Mouse (Mus musculus): ENCODE results near the gene Kalrn. TPM values are rescaled to one million over a fixed set of nuclear protein-coding genes. Genes with fewer than 3 reads are reported as not detected.

The Kalrn gene
- polyA plus RNA-seq, 1 experiment from 2014 or later = 30.0 TPM

DNA sequence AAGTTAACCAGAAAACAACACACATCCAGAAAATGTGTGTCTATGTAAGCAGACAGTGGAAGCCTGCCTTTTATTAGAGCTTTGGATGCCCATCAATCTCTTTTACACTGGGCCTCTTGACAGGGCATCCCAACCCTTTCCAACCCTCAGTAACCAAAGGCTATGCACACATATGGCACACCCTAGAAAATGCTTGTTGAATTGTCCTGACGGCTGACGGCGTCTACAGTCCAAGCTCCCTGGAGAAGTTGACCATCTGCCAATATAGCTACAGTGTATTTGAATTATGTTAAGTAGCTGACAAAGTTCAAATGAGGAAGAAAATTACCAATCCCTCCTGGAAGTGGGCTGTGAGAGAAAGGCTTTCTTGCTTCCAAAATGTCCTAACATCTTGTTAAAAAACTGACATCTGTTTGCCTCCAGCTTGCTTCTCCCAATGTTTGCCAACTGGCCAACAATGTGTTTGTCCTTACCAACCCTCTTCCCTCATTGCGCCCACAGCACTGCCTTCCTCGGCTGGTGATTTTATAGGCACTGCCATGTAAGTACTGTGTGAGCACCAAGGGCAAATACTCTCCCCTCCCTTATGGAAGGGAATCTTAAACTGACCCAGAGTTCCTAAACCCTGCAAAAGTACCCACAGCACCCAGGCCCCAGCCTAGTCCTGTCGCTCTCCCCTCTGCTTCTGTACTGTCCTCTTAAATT, 26.4 kb downstream of the Kalrn start:
- Histone ChIP-seq H3K4me3 (replicated peaks) (no peak overlapping the region), H3K27me3 (no peaks in the 10 kb centered on the region), H3K9ac (no peak overlapping the region), H3K27ac (peak overlapping the region; percentile 25; the same call in 1 of the 2 replicates), H3K4me2 (no peak overlapping the region), H3K9me3 (no peaks in the 10 kb centered on the region), H3K36me3 (replicated peaks) (0 out of 2 replicates have a peak, but pooled peaks cover 2% of the 10 kb centered on the region), H3K4me1 (peaks cover 36% of the 10 kb centered on the region)
- WGBS = 73% methylated on average over 6 of the region's 6 CpGs
- ATAC-seq (ENCODE audit: low FRiP score) = peak; percentile 46; the same call in 1 of the 2 replicates

GRCm38 (mm10) chr16:34543754-34544153, 29.6 kb downstream of the Kalrn start:
- Histone ChIP-seq H3K9ac (no peak overlapping the region), H3K27me3 (no peaks in the 10 kb centered on the region), H3K4me3 (replicated peaks) (no peak overlapping the region), H3K4me1 (peaks cover 37% of the 10 kb centered on the region), H3K27ac (no peak overlapping the region), H3K4me2 (no peak overlapping the region), H3K9me3 (no peaks in the 10 kb centered on the region), H3K36me3 (replicated peaks) (0 out of 2 replicates have a peak, but pooled peaks cover 2% of the 10 kb centered on the region)
- 80% methylated on average over 4 of the region's 4 CpGs for WGBS
- no peak for ATAC-seq (ENCODE audit: low FRiP score)

DNA sequence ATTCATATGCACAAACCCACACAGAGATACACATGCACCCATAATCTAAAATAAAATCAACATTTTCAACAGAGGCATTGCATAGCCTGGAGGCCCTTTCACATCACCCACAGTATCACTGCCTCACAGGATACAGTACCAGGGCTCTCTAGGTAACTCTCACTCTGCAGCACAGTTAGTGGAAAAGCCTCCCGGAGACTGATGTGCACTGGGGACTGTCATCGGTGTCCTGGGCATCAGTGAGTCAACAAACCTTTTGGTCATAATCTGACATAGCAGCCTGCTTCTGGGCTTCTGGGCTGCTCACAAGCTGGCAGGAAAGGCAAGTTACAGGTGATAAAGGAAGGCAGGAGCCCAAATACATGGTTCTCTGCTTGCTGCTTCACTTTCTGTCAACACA, 31.0 kb downstream of the Kalrn start:
- Histone ChIP-seq H3K9me3 (no peaks in the 10 kb centered on the region), H3K36me3 (replicated peaks) (0 out of 2 replicates have a peak, but pooled peaks cover 2% of the 10 kb centered on the region), H3K4me2 (no peak overlapping the region), H3K4me1 (peaks cover 34% of the 10 kb centered on the region), H3K4me3 (replicated peaks) (no peak overlapping the region), H3K9ac (no peak overlapping the region), H3K27ac (no peak overlapping the region), H3K27me3 (no peaks in the 10 kb centered on the region)
- no peak for ATAC-seq (ENCODE audit: low FRiP score)
- WGBS = 93% methylated on average over 2 of the region's 2 CpGs

DNA sequence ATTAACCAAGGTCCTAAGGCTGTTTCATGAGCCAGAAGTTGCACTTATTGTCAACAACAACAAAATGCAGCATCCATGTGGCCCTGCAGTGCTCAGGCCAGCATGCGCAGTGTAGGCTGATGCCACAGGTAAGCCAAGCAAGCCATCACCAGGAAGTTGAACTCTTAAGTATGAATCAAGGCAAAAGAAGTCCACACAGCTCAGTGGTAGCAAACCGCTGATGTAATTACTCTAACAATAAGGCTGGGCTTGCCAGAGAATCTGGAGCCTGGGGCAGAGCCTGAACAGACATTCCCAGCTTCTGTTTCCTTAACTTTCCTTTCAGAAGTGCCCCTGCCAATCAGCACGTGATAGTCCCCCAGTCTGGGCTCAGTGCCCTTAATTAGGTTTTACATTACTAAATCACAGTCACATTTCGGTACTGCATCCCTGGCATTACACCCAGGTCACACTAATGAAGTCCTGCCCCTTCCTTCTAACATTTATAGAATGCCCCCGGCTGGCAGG, 34.6 kb downstream of the Kalrn start:
- Histone ChIP-seq H3K4me3 (replicated peaks) (no peak overlapping the region), H3K9ac (no peak overlapping the region), H3K36me3 (replicated peaks) (0 out of 2 replicates have a peak, but pooled peaks cover 2% of the 10 kb centered on the region), H3K4me1 (peaks cover 49% of the 10 kb centered on the region), H3K27ac (0 out of 2 replicates have a peak overlapping the region, but pooled peaks have one; percentile 19), H3K4me2 (no peak overlapping the region), H3K27me3 (no peaks in the 10 kb centered on the region), H3K9me3 (no peaks in the 10 kb centered on the region)
- WGBS = 51% methylated on average over 5 of the region's 5 CpGs
- peak; percentile 55; the same call in 1 of the 2 replicates for ATAC-seq (ENCODE audit: low FRiP score)

GRCm38 (mm10) chr16:34536300-34536699, 37.0 kb downstream of the Kalrn start:
- Histone ChIP-seq H3K9ac (no peak overlapping the region), H3K4me1 (peaks cover 49% of the 10 kb centered on the region), H3K4me3 (replicated peaks) (no peak overlapping the region), H3K36me3 (replicated peaks) (no peaks in the 10 kb centered on the region), H3K4me2 (no peak overlapping the region), H3K27ac (no peak overlapping the region), H3K27me3 (no peaks in the 10 kb centered on the region), H3K9me3 (no peaks in the 10 kb centered on the region)
- no peak for ATAC-seq (ENCODE audit: low FRiP score)
- WGBS = 80% methylated on average over 6 of the region's 6 CpGs

GRCm38 (mm10) chr16:34535135-34535534, 38.2 kb downstream of the Kalrn start:
- Histone ChIP-seq H3K36me3 (replicated peaks) (no peaks in the 10 kb centered on the region), H3K4me2 (no peak overlapping the region), H3K4me3 (replicated peaks) (no peak overlapping the region), H3K27me3 (no peaks in the 10 kb centered on the region), H3K4me1 (peaks cover 41% of the 10 kb centered on the region), H3K9me3 (no peaks in the 10 kb centered on the region), H3K9ac (no peak overlapping the region), H3K27ac (no peak overlapping the region)
- 69% methylated on average over 7 of the region's 7 CpGs for WGBS
- no peak for ATAC-seq (ENCODE audit: low FRiP score)

DNA sequence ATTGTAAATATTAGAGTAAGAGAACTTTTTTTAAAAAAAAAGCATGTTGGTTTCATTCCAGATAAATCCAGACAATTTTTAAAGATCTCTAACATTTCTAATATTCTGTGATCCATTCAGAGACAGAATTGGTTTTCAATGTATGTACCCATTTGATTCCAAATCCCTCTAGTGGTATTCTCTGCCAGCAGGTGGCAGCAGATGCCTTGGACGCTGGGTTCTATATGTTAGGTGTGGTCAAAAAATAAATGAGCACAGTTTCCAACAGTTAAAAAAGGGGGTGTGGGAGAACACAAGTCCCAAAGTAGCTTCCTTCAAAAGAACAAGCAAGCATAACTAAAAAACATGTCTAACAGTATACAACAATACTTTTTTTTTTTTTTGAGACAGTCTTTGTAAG, 41.8 kb downstream of the Kalrn start:
- Histone ChIP-seq H3K4me1 (peaks cover 32% of the 10 kb centered on the region), H3K4me2 (no peak overlapping the region), H3K4me3 (replicated peaks) (no peak overlapping the region), H3K36me3 (replicated peaks) (no peaks in the 10 kb centered on the region), H3K9ac (no peak overlapping the region), H3K9me3 (no peaks in the 10 kb centered on the region), H3K27me3 (no peaks in the 10 kb centered on the region), H3K27ac (no peak overlapping the region)
- ATAC-seq (ENCODE audit: low FRiP score) = no peak
- WGBS = 3% methylated on average over 1 of the region's 1 CpGs

DNA sequence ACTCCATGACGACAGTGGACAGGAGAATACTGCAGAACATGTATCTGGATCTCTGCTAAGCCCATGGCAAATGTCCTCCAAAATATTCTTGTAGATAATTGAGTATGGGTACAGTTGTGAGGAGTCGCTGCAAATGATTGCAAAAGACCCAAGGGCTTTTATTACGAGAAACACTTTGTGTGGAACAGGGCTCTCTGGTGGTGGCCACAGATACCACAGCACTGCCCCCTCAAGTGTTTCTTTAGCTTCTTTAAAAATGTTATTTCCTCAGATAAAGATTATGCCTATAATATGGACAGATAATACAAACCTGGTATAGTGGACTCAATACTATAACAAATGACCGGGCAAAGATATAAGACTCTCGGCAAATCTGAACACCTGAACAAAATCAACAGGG, 43.3 kb downstream of the Kalrn start:
- no peak overlapping the region for H3K9ac ChIP-seq
- H3K4me1 ChIP-seq = peaks cover 27% of the 10 kb centered on the region
- H3K4me3 ChIP-seq (replicated peaks) = no peak overlapping the region
- no peak for ATAC-seq (ENCODE audit: low FRiP score)
- H3K27me3 ChIP-seq = no peaks in the 10 kb centered on the region
- H3K27ac ChIP-seq = no peak overlapping the region
- 94% methylated on average over 5 of the region's 5 CpGs for WGBS
- no peaks in the 10 kb centered on the region for H3K9me3 ChIP-seq
- no peaks in the 10 kb centered on the region for H3K36me3 ChIP-seq (replicated peaks)
- no peak overlapping the region for H3K4me2 ChIP-seq

DNA sequence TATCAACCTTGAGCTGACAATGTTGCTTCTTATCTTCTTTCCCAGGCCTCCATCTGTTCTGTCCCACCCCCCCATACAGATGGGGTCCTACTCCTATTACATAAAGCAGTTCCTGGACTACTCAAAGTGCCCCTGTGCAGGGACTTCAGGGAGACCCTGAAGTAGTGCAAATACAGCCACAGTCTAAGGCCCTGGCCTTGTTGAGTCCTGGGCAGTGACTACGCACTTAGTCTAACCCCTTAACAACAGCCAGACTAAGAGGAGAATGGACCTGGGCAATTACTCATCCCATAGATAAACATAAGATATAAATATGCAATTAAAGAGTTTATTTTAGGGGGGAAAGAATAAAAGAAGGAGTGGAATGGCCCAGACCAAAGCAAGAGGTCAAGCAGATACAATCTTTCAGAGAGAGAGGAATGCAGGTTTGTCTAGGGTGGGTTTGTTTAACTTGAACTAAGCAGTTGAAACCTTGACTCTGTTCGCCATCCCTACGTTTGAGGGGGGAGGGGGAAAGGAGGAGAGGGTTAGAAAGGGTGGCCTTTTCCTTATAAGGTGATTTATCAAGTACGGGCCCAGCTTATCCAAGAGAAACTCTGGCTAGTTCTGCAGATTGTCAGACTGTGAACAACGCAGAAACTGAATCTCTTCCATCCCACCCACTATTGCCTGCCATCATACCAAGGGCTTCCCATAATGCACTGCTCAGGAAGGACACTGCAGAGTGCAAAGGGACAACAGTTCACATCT, 44.9 kb downstream of the Kalrn start:
- Histone ChIP-seq H3K36me3 (replicated peaks) (no peaks in the 10 kb centered on the region), H3K27me3 (no peaks in the 10 kb centered on the region), H3K4me3 (replicated peaks) (no peak overlapping the region), H3K9me3 (no peaks in the 10 kb centered on the region), H3K4me2 (no peak overlapping the region), H3K27ac (no peak overlapping the region), H3K4me1 (peaks cover 17% of the 10 kb centered on the region; the same call in 1 of the 2 replicates), H3K9ac (no peak overlapping the region)
- 85% methylated on average over 5 of the region's 5 CpGs for WGBS
- ATAC-seq (ENCODE audit: low FRiP score) = no peak

- H3K9ac ChIP-seq = no peak overlapping the region
Observed at GRCm38 (mm10) chr16:34526378-34526777, 47.0 kb downstream of the Kalrn start.

DNA sequence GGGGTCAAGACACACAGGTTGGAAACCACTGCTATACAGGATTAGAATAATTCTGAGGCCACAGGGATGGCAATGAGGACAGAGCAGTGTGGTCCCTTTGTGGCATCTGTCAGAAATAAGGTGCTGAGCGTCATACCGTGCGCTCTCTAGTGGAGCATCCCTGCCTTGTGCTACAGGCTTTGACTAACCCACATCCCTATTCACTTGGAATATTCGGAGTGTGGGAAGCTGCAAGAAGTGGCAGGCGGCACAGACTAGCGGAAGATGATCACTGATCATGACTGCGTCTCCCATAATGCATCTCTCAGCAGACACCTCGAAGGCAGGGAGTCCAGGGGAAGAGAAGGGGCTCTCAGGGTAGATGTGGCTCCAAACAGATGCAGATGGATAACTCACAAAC, 47.5 kb downstream of the Kalrn start:
- WGBS = 77% methylated on average over 8 of the region's 8 CpGs
- Histone ChIP-seq H3K27ac (no peak overlapping the region), H3K27me3 (no peaks in the 10 kb centered on the region), H3K4me1 (peaks cover 23% of the 10 kb centered on the region), H3K9ac (no peak overlapping the region), H3K4me3 (replicated peaks) (no peak overlapping the region), H3K36me3 (replicated peaks) (no peaks in the 10 kb centered on the region), H3K4me2 (no peak overlapping the region), H3K9me3 (no peaks in the 10 kb centered on the region)
- no peak for ATAC-seq (ENCODE audit: low FRiP score)

More at GRCm38 (mm10) chr16:34526378-34526777, 47.0 kb downstream of the Kalrn start:
- no peaks in the 10 kb centered on the region for H3K27me3 ChIP-seq
- no peak overlapping the region for H3K4me3 ChIP-seq (replicated peaks)
- H3K36me3 ChIP-seq (replicated peaks) = no peaks in the 10 kb centered on the region
- H3K4me2 ChIP-seq = no peak overlapping the region
- 69% methylated on average over 7 of the region's 7 CpGs for WGBS
- ATAC-seq (ENCODE audit: low FRiP score) = no peak
- H3K9me3 ChIP-seq = no peaks in the 10 kb centered on the region
- peaks cover 19% of the 10 kb centered on the region; the same call in 1 of the 2 replicates for H3K4me1 ChIP-seq
- H3K27ac ChIP-seq = no peak overlapping the region

DNA sequence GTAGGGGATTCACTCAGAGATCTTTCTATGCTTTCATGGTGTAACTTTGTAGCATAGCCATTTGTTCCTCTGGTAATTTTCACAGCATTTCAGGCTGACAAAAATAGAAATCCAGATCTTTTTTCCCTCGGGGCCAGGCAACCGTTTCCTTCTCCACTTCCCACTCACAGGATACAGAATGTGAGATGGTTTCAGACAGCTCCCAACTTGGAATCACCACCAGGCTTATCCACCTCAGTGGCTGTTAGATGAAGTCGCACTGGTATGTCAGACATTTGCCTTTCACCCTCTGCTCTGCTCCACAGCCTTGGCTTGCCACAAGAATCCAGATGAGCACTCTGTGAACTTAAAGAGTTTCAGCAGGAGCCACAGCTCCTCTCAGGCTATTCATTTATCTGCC, 48.1 kb downstream of the Kalrn start:
- H3K36me3 ChIP-seq (replicated peaks) = no peaks in the 10 kb centered on the region
- 79% methylated on average over 3 of the region's 3 CpGs for WGBS
- H3K4me1 ChIP-seq = peaks cover 24% of the 10 kb centered on the region
- no peak overlapping the region for H3K4me3 ChIP-seq (replicated peaks)
- H3K9me3 ChIP-seq = no peaks in the 10 kb centered on the region
- ATAC-seq (ENCODE audit: low FRiP score) = no peak
- H3K27ac ChIP-seq = no peak overlapping the region
- H3K9ac ChIP-seq = no peak overlapping the region
- H3K27me3 ChIP-seq = no peaks in the 10 kb centered on the region
- H3K4me2 ChIP-seq = no peak overlapping the region
